Mouse (Mus musculus) right cerebral cortex, postnatal 10 days (tissue): ENCODE data around the gene Col24a1.

Experiments
- DNase-seq, 2 experiments: peaks; one replicate each; pipeline ENCODE4 v3.0.0; 2021; ENCODE audit warnings: low spot score in 2 of 2

The Col24a1 gene

GRCm38 (mm10) chr3:145559675-145560074, 267.4 kb downstream of the Col24a1 start:
- DNase-seq = no peak

- no peak for DNase-seq
These were observed 267.8 kb downstream of the Col24a1 start for GRCm38 (mm10) chr3:145560117-145560516.

GRCm38 (mm10) chr3:145574468-145574867, 282.2 kb downstream of the Col24a1 start:
- no peak for DNase-seq

GRCm38 (mm10) chr3:145575340-145575739, 283.1 kb downstream of the Col24a1 start:
- no peak for DNase-seq

GRCm38 (mm10) chr3:145575743-145576481, 283.6 kb downstream of the Col24a1 start, which contains the start of gene Znhit6:
Znhit6 (plus strand) TSS chr3:145576205.
- DNase-seq = peak; percentile 97

- no peak for DNase-seq
These were observed 284.2 kb downstream of the Col24a1 start for GRCm38 (mm10) chr3:145576482-145576822.

GRCm38 (mm10) chr3:145576876-145577275, 284.6 kb downstream of the Col24a1 start:
- DNase-seq = no peak

- no peak for DNase-seq
These were observed 290.8 kb downstream of the Col24a1 start for GRCm38 (mm10) chr3:145583043-145583442.

- DNase-seq = no peak
These were observed 291.4 kb downstream of the Col24a1 start for GRCm38 (mm10) chr3:145583522-145584200.

GRCm38 (mm10) chr3:145590562-145590961, 298.3 kb downstream of the Col24a1 start:
- DNase-seq = no peak

GRCm38 (mm10) chr3:145591841-145592542, 299.7 kb downstream of the Col24a1 start:
- DNase-seq = no peak

- no peak for DNase-seq
These were observed 303.1 kb downstream of the Col24a1 start for GRCm38 (mm10) chr3:145595354-145595753.

- no peak for DNase-seq
These were observed 306.8 kb downstream of the Col24a1 start for GRCm38 (mm10) chr3:145599059-145599458.

- DNase-seq = no peak
These were observed 308.5 kb downstream of the Col24a1 start for GRCm38 (mm10) chr3:145600801-145601200.

GRCm38 (mm10) chr3:145601345-145601744, 309.1 kb downstream of the Col24a1 start:
- DNase-seq = no peak
